16 mouse cellular contexts compared by ENCODE assay signal in genomic region chr4:97577431-97577830, GRCm38 (mm10).
DNase-seq lines count a peak whose midpoint lies in the region; ATAC-seq and TF ChIP-seq lines count a peak whose summit lies in the region.
"Had no signal": no experiment of that assay in that cellular context is flagged by ENCODE, and none has a peak within 500 bp of the region (broad histone marks: within the 10 kb centered on the region; RNA-seq: fewer than 3 reads in every experiment).

No protein-coding gene starts in this region.

- H3K9ac ChIP-seq in forebrain, embryonic 13.5 days = no peak overlapping the region
- H3K9ac ChIP-seq in forebrain, postnatal 0 days = no peak overlapping the region
- H3K9ac ChIP-seq: heart, embryonic 13.5 days; hindbrain, embryonic 15.5 days had no signal

- WGBS in forebrain, embryonic 13.5 days = 32% methylated on average over 5 of the region's 5 CpGs
- WGBS in forebrain, postnatal 0 days = 27% methylated on average over 5 of the region's 5 CpGs
- WGBS in embryonic facial prominence, embryonic 10.5 days = 47% methylated on average over 5 of the region's 5 CpGs
- 46% methylated on average over 5 of the region's 5 CpGs for WGBS in limb, embryonic 10.5 days

- H3K4me2 ChIP-seq in forebrain, embryonic 13.5 days = no peak overlapping the region; the same call in 1 of the 2 replicates
- no peak overlapping the region for H3K4me2 ChIP-seq in forebrain, postnatal 0 days (ENCODE audit: low read depth)
- H3K4me2 ChIP-seq: heart, embryonic 13.5 days; hindbrain, embryonic 15.5 days had no signal

- H3K9me3 ChIP-seq in forebrain, embryonic 13.5 days (replicated peaks) = no peaks in the 10 kb centered on the region
- H3K9me3 ChIP-seq in forebrain, postnatal 0 days (ENCODE audit: low read length) = no peaks in the 10 kb centered on the region
- no peaks in the 10 kb centered on the region for H3K9me3 ChIP-seq in embryonic facial prominence, embryonic 10.5 days
- H3K9me3 ChIP-seq in limb, embryonic 10.5 days (replicated peaks) = no peaks in the 10 kb centered on the region
- H3K9me3 ChIP-seq: heart, embryonic 13.5 days; hindbrain, embryonic 15.5 days had no signal

- H3K27me3 ChIP-seq in forebrain, embryonic 13.5 days = no peaks in the 10 kb centered on the region
- no peaks in the 10 kb centered on the region for H3K27me3 ChIP-seq in forebrain, postnatal 0 days (ENCODE audit: insufficient read depth, low read length)
- no peaks in the 10 kb centered on the region for H3K27me3 ChIP-seq in embryonic facial prominence, embryonic 10.5 days (replicated peaks; ENCODE audit: low read depth, poor library complexity, severe bottlenecking)
- 0 out of 2 replicates have a peak, but pooled peaks cover under 1% of the 10 kb centered on the region for H3K27me3 ChIP-seq in limb, embryonic 10.5 days (ENCODE audit: low read depth, poor library complexity, severe bottlenecking)
- H3K27me3 ChIP-seq: heart, embryonic 13.5 days; hindbrain, embryonic 15.5 days had no signal

- no peak overlapping the region for H3K4me3 ChIP-seq in forebrain, embryonic 13.5 days
- H3K4me3 ChIP-seq in forebrain, postnatal 0 days (ENCODE audit: low read depth, low read length) = no peak overlapping the region
- no peak overlapping the region for H3K4me3 ChIP-seq in embryonic facial prominence, embryonic 10.5 days
- no peak overlapping the region for H3K4me3 ChIP-seq in limb, embryonic 10.5 days
- H3K4me3 ChIP-seq in left cerebral cortex, adult 2 months = no peak overlapping the region
- H3K4me3 ChIP-seq: heart, embryonic 13.5 days; hindbrain, embryonic 15.5 days had no signal

- peak overlapping the region; percentile 15; the same call in 1 of the 2 replicates for H3K27ac ChIP-seq in forebrain, embryonic 13.5 days
- no peak overlapping the region for H3K27ac ChIP-seq in forebrain, postnatal 0 days (ENCODE audit: low read depth, low read length)
- H3K27ac ChIP-seq in embryonic facial prominence, embryonic 10.5 days (replicated peaks) = peak overlapping the region; percentile 69
- H3K27ac ChIP-seq in limb, embryonic 10.5 days = peak overlapping the region; percentile 64; the same call in 1 of the 2 replicates
- no peak overlapping the region for H3K27ac ChIP-seq in left cerebral cortex, adult 2 months
- H3K27ac ChIP-seq: heart, embryonic 13.5 days; hindbrain, embryonic 15.5 days had no signal

- peaks cover 3% of the 10 kb centered on the region; the same call in 1 of the 2 replicates for H3K36me3 ChIP-seq in forebrain, embryonic 13.5 days (ENCODE audit: poor library complexity, severe bottlenecking)
- H3K36me3 ChIP-seq in forebrain, postnatal 0 days (ENCODE audit: insufficient read depth) = no peaks in the 10 kb centered on the region
- H3K36me3 ChIP-seq in embryonic facial prominence, embryonic 10.5 days (replicated peaks) = no peaks in the 10 kb centered on the region
- H3K36me3 ChIP-seq in limb, embryonic 10.5 days = no peaks in the 10 kb centered on the region
- H3K36me3 ChIP-seq: heart, embryonic 13.5 days; hindbrain, embryonic 15.5 days had no signal

- TF ChIP-seq CTCF in forebrain, postnatal 0 days (IDR thresholded peaks at IDR 0.05; ENCODE audit: low read depth) = no peak
- TF ChIP-seq CTCF in left cerebral cortex, adult 2 months (IDR thresholded peaks at IDR 0.05) = no peak

- no peak for DNase-seq in forebrain, postnatal 0 days
- DNase-seq in embryonic facial prominence, embryonic 10.5 days (ENCODE audit: low spot score) = no peak
- DNase-seq in limb, embryonic 10.5 days (ENCODE audit: low spot score) = no peak
- no peak for DNase-seq in frontal cortex, postnatal 10 days (ENCODE audit: low spot score in 2 of 2)
- no peak for DNase-seq in lung, postnatal 36 days
- no peak for DNase-seq in left cerebral cortex, adult 2 months (ENCODE audit: extremely low spot score in 1 of 2, low spot score in 2 of 2)
- DNase-seq: adrenal gland, postnatal 10 days; cerebellum, adult 11-12 months; cerebellum, adult 9-10 months; cerebellum, postnatal 25 days; gastrocnemius, postnatal 14 days; heart, postnatal 36 days had no signal

- no peak for ATAC-seq in forebrain, embryonic 13.5 days
- ATAC-seq in forebrain, postnatal 0 days = no peak
- ATAC-seq: intestine, embryonic 16.5 days had no signal

- intact Hi-C loops in left cerebral cortex, adult 2 months (cut with DNase I) = no loop called here

- H3K4me1 ChIP-seq in forebrain, embryonic 13.5 days = peaks cover 56% of the 10 kb centered on the region
- 0 out of 2 replicates have a peak, but pooled peaks cover 4% of the 10 kb centered on the region for H3K4me1 ChIP-seq in forebrain, postnatal 0 days (ENCODE audit: insufficient read depth)
- peaks cover 69% of the 10 kb centered on the region for H3K4me1 ChIP-seq in embryonic facial prominence, embryonic 10.5 days
- peaks cover 58% of the 10 kb centered on the region for H3K4me1 ChIP-seq in limb, embryonic 10.5 days
- H3K4me1 ChIP-seq: heart, embryonic 13.5 days had no signal

Comparison
In these comparisons a context has a peak if more than half of its experiments do, and no peak if none do; other contexts are left out.
1. H3K27ac ChIP-seq: peak in forebrain, embryonic 13.5 days (single experiment), embryonic facial prominence, embryonic 10.5 days (single experiment) and limb, embryonic 10.5 days (single experiment); none in forebrain, postnatal 0 days (single experiment) and left cerebral cortex, adult 2 months (single experiment).